Mouse (Mus musculus) right cerebral cortex, adult 2 months (tissue): Measurements from ENCODE around the gene Calr.

Experiments used
- DNase-seq, 2 experiments: peaks; one replicate each; pipeline ENCODE4 v3.0.0; 2021 to 2022; ENCODE audit warnings: low spot score in 2 of 2

Gene Calr

GRCm38 (mm10) chr8:84815547-84815946 lies 31.2 kb downstream of the Calr start:
- peak; percentile 98 to 99 for DNase-seq

- DNase-seq: no peak
Measured at GRCm38 (mm10) chr8:84814555-84815441, 31.9 kb downstream of the Calr start.

- no peak for DNase-seq
Measured at GRCm38 (mm10) chr8:84814240-84814554, 32.5 kb downstream of the Calr start.

- DNase-seq: no peak
Measured at GRCm38 (mm10) chr8:84813830-84814229, 32.9 kb downstream of the Calr start.

GRCm38 (mm10) chr8:84813059-84813458 lies 33.7 kb downstream of the Calr start:
- DNase-seq: peak; percentile 85 to 92

GRCm38 (mm10) chr8:84811303-84811702 lies 35.4 kb downstream of the Calr start:
- DNase-seq: no peak

- peak; percentile 97 to 98 for DNase-seq
Measured at GRCm38 (mm10) chr8:84810896-84811295, 35.8 kb downstream of the Calr start.

- no peak for DNase-seq
Measured at GRCm38 (mm10) chr8:84809941-84810280, 36.8 kb downstream of the Calr start.

GRCm38 (mm10) chr8:84809109-84809940 lies 37.4 kb downstream of the Calr start:
- DNase-seq: no peak

GRCm38 (mm10) chr8:84806031-84806430 lies 40.7 kb downstream of the Calr start:
- no peak for DNase-seq

GRCm38 (mm10) chr8:84799999-84800831 lies 46.5 kb downstream of the Calr start, which contains the start of gene Nfix:
Nfix (minus strand) TSS chr8:84800344.
- DNase-seq: no peak

GRCm38 (mm10) chr8:84799136-84799931 lies 47.4 kb downstream of the Calr start:
- DNase-seq: no peak

GRCm38 (mm10) chr8:84798446-84799135 lies 48.1 kb downstream of the Calr start:
- no peak for DNase-seq

- DNase-seq: no peak
Measured at GRCm38 (mm10) chr8:84797971-84798370, 48.8 kb downstream of the Calr start.

GRCm38 (mm10) chr8:84797256-84797797 lies 49.4 kb downstream of the Calr start:
- no peak for DNase-seq

- no peak for DNase-seq
Measured at GRCm38 (mm10) chr8:84794486-84794885, 52.2 kb downstream of the Calr start.

- DNase-seq: no peak
Measured at GRCm38 (mm10) chr8:84793791-84794485, 52.8 kb downstream of the Calr start.

- no peak for DNase-seq
Measured at GRCm38 (mm10) chr8:84793134-84793533, 53.6 kb downstream of the Calr start.

- DNase-seq: no peak
Measured at GRCm38 (mm10) chr8:84792429-84792947, 54.2 kb downstream of the Calr start.
